Mouse (Mus musculus) left cerebral cortex, adult 2 months (tissue): ENCODE data around the gene Cfap77. TPM values are rescaled to one million over a fixed set of nuclear protein-coding genes. Genes with fewer than 3 reads are reported as not detected.

Experiments used
- DNase-seq, 2 experiments: peaks; one replicate each; pipeline ENCODE4 v3.0.0; 2021 to 2022; ENCODE audit warnings: low spot score in 2 of 2, mixed read lengths in 1 of 2; ENCODE audit errors: extremely low spot score in 1 of 2
- H3K27ac ChIP-seq: fragments of 200-600 bp; 2 replicates; pipeline ENCODE4 v1.8.1; 2022
- H3K4me3 ChIP-seq: fragments of 200-600 bp; 2 replicates; pipeline ENCODE4 v1.8.1; 2022
- CTCF ChIP-seq: fragments of 200-600 bp; IDR thresholded peaks from 2 replicates; pipeline ENCODE4 v1.8.1; 2022; ENCODE audit warnings: antibody characterized with exemption, mild to moderate bottlenecking, moderate library complexity
- intact Hi-C: fragments of 180-260 bp; cut with DNase I; formaldehyde crosslinking; loops from one replicate; pipeline ENCODE4 v1.15.1; 2025
- total RNA-seq, 2 experiments: library from RNA; stranded (reverse); gene quantifications; 2 replicates each; pipeline ENCODE4 v1.2.3; 2021

Cfap77 gene
- total RNA-seq, 2 experiments from 2014 or later: 0.47 TPM; not detected in 1

DNA sequence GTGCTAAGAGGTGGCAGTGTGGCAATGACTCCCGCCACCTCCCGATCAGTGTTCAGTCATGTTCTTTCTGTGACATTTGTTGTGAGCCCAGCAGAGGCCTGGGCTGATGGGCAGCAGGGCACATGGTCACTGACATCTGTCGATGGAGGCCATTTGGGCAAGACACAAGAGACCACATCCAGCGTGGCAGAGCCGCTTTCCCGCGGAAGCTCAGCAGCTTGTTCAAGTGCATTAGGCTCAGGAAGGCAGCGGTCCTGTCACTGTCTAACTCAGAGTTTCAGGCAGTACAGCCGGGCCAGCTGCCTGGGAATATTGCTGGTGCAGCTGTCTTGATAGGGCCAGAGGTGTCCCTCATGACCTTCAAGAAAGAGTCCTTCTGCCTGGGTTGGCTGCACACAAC, 100.3 kb downstream of the Cfap77 start:
- intact Hi-C loops: no loop called here
- Histone ChIP-seq H3K27ac (no peak overlapping the region), H3K4me3 (no peak overlapping the region)
- no peak for DNase-seq
- TF ChIP-seq CTCF: no peak

DNA sequence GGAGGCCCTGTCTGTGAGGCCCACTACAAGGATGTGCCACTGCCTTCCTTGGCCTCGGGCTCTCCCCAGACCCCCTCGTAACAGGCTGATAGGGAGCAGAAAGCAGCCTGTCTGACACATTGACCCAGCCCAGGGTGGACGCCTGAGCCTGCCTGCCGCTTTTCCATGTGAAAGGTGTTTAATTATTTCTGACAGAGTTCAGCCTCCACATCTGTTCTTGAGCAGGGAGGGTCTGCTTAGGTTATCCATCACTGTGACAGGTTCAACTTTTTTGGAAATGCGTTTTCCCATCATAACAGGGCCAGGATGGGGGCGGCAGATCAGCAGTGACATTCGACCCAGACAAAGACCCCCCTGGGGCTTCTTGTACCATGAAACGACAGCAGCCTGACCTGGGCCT, 101.9 kb downstream of the Cfap77 start:
- Histone ChIP-seq H3K27ac (no peak overlapping the region), H3K4me3 (no peak overlapping the region)
- no peak for DNase-seq
- intact Hi-C loops: no loop called here
- no peak for TF ChIP-seq CTCF

DNA sequence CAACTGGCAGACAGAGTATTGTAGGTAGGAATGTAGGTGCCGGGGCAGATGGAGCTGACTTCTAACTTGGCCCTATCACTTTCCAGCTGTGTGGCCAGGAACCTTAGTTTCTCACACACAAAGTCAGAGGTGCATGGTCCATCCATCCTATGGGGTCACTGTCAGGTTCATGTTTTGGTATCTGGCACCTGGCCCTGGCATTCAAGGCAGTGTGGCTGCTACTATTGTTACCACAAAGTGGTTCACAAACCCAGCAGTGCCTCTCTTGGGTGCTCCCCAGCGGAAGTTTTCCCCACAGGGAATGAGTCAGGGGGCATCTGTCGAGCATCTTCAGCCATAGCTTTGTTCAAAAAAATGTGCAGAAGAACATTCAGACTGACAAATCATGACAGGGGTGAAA, 108.6 kb downstream of the Cfap77 start:
- Histone ChIP-seq H3K4me3 (no peak overlapping the region), H3K27ac (no peak overlapping the region)
- no peak for DNase-seq
- intact Hi-C loops: no loop called here
- no peak for TF ChIP-seq CTCF

DNA sequence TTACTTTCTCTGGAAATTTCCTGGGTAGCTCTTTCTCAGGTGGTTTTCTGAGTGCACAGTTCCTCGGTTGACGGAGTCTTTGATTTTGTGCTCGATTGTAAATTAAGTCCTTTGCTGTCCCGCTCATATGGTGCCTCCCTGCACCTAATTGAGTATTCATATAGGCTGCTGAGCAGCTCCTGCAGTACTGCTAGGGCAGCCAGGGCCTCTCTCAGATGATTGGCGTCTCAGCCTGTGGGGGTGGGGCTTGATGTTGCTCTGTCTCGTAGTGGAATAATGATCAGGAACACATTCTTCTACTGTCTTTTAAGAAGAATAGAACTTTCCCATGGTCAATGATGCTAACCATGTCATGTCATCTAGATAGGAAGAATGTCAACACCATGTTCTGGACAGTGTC, 109.5 kb downstream of the Cfap77 start:
- TF ChIP-seq CTCF: no peak
- H3K27ac ChIP-seq: no peak overlapping the region
- no peak overlapping the region for H3K4me3 ChIP-seq
- no peak for DNase-seq
- intact Hi-C loops: no loop called here

DNA sequence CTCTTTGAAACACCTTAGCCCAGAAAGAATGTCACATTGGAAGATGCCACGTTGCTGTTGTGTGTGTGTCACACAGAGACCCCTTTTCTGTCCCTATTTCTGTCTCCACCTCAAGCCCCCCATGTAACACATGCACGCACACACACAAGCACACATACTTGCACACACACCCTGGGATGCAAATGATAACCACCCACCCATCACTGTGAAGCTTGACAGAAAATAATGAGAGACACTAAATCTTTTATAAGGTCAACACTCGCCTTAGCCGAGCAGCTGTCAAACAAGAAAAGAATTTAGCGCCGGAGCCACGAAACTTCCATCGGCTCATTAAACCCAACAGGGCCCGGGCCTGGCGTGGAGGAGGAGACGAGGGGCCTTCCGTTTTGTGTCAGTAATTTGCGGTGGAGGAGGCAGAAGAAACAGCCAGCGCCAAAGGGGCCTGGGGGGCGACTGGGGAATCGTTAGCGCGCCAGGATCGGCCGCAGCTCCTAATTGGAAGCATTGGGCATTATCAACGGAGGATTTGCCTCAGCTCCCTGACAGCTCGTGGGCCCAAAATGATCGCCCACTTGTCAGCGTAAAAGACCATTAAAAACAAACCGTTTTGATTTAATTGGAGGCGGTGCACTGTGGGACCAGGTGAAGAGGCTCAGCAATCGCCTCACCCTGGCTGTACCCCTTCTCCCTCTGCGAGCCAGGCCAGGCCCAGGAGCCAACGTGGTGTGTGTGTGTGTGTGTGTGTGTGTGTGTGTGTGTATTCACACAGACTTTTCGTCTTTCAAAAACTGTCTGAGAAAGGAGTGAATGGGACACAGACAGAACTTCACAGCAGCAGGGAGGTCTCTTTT, 111.0 kb downstream of the Cfap77 start:
- H3K4me3 ChIP-seq: no peak overlapping the region
- TF ChIP-seq CTCF: no peak
- no peak for DNase-seq
- H3K27ac ChIP-seq: no peak overlapping the region
- intact Hi-C loops: no loop called here

DNA sequence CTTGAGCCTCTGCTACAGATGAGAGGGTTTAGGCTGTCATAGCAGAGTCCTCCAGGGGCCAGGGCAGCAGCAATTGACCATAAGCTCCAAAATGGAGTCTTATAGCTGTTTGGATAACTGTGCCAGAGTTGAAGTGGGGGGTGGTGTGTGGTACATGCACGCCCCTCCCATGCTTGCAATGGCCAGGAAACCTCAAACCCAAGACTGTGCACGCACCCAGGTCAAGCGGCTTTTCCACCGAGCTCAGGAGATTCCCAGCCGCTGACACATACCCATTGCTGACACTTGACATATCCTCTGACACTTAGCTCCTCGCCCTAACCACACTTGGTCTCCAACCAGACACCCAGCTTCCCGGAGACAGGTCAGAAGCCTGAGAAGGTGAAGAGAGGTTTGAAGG, 115.9 kb downstream of the Cfap77 start:
- TF ChIP-seq CTCF: no peak
- intact Hi-C loops: loop anchor here (5.0 kb wide), 1 partner anchor 33 kb away; no protein-coding TSS in a partner anchor
- DNase-seq: no peak
- Histone ChIP-seq H3K27ac (no peak overlapping the region), H3K4me3 (no peak overlapping the region)

DNA sequence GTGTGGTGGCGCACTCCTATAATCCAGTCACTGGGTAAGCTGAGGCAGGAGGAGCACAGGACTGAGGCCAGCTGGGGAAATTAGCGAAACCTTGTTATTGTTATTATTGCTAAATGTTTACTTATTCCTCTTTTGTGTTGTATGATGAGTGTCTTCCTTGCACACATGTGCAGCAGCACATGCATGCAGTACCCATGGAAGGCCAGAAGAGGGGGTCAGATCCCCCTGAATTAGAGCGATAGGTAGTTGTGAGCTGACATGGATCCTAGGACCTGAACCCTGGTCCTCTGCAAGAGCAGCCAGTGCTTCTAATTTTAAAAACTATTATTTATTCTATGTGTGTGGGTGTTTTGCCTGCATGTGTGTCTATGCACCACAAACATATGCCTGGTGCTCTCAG, 124.3 kb downstream of the Cfap77 start:
- Histone ChIP-seq H3K4me3 (no peak overlapping the region), H3K27ac (no peak overlapping the region)
- TF ChIP-seq CTCF: no peak; the same call in 1 of the 2 replicates
- intact Hi-C loops: no loop called here
- DNase-seq: no peak

DNA sequence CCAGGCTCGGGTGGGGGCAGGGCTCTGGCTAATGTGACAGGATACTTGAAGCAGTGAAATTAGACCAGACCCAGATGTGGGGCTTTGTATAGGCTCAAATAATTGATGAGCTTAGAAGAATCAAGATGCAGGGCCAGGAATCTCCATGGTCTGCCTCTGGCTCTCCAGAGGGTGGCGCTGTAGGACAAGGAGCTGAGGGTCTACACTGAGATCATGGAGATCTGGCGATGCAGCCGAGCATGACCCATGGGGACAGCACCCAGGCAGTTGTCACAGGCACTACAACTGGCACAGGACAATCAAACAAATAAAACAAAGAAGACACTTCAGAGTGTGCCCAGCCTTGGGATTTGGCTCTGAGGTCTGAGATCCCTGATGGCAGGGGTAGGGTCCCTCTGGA, 131.0 kb downstream of the Cfap77 start:
- TF ChIP-seq CTCF: peak; percentile 91
- Histone ChIP-seq H3K27ac (no peak overlapping the region), H3K4me3 (no peak overlapping the region)
- intact Hi-C loops: loop anchor here (1.0 kb wide), 3 partner anchors 52 to 169 kb away; no protein-coding TSS in a partner anchor
- DNase-seq: peak; percentile 59 to 77

DNA sequence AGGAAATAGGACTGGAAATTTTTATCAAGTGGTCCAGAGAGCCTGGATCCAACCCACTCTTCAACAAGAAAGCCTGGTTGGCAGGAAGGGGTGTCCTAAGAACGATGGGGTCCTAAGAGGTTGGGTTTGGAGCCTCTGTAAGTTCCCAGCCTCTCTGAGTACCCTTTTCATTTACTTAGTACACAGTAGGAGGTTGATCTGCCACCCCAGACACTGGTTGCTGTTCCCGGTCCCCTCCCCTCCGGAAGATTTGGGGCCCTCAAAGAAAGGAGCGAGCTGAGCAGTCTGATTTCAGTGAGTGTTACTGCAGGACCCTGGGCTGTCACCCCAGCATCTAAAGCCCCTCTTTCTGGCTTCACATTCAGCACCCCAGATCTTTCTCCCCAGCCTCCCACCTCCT, 135.9 kb downstream of the Cfap77 start:
- Histone ChIP-seq H3K4me3 (no peak overlapping the region), H3K27ac (no peak overlapping the region)
- no peak for TF ChIP-seq CTCF
- intact Hi-C loops: no loop called here
- no peak for DNase-seq

DNA sequence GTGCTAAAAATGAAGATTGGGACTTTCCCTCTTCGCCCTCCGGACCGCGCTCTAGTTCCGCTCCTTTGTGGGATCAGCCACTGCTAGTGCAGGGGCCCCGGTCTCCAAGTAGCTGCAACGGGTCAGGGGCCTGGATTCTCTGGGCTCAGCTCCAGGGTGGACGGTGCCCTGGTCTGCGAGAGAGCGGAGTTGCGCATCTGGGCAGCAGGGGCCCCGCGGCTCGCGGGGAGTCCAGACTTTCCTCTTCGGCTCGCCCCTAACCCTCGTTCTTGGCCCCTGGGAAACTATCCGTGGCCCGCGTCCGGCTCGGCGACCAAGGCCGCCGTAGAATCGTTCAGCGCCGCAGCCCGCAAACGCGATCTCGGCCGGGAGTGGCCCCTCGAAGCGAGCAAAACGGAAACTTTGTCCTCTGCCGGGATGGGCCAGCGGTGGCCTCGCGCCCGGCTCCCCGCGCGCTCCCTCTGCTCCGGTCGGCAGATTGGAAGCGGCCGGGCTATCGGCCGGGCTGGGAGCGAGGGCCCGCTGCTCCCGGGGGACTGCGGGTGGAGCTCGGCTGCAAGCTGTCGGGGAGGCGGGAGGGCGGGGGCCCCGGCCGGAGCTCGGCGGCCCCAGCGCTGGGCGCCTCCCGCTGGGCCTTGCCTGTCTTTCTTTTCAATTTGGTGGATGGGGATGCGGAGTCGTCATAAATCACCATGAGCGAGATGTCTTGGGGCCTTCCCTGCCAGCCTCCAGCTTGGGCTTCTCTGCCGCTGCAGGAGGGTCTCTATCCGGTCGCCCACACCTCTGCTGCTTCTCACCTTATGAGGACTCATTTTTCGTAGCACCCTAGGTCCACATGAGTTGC, 137.1 kb downstream of the Cfap77 start:
- DNase-seq: no peak
- Histone ChIP-seq H3K4me3 (no peak overlapping the region), H3K27ac (no peak overlapping the region)
- intact Hi-C loops: no loop called here
- TF ChIP-seq CTCF: no peak

DNA sequence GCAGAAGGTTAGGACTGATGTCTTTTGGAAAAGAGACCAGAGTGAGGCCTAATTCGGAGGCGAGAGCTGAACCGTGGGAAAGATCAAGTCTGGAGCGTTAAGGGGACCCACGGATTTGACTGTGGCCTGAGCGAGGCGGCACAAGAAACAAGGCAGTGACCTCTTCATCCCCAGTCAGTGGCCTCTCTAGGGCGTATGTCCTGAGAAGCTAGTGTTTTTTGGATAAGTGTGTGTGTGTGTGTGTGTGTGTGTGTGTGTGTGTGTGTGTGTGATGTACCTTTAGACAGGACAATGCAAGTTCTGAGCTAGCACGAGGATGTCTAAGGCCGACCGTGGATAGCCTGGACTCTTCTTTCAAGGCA, 137.7 kb downstream of the Cfap77 start:
- no peak for TF ChIP-seq CTCF
- no peak overlapping the region for H3K27ac ChIP-seq

DNA sequence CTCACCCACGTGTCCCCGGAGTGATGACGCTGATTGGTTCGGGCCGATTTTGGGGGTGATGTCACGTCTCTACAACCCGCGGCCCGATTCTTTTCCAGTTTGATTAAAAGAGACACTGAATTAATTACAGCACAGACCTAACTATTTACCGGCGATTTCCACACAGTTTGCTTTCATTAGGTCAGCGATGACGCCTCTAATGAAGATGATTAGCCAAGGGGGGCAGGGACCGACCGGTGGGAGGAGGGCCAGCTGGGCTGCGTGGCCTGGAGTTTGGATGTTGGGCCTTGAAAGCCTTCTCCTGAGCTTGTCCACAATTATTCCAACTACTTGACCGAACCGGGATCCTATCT, 138.4 kb downstream of the Cfap77 start, which contains the start of gene Barhl1:
TSS of gene Barhl1 (minus strand) at position 156 of the 353 bp plus-strand sequence.
- intact Hi-C loops: no loop called here
- no peak within 1 kb of the TSS for H3K4me3 ChIP-seq
- TF ChIP-seq CTCF: no peak
- no peak for DNase-seq
- H3K27ac ChIP-seq: no peak within 1 kb of the TSS

More for the DNA sequence above, 137.7 kb downstream of the Cfap77 start:
- H3K4me3 ChIP-seq: no peak overlapping the region
- intact Hi-C loops: no loop called here
- no peak for DNase-seq
